Mouse (Mus musculus): ENCODE results near the gene Mecr. TPM values are rescaled to one million over a fixed set of nuclear protein-coding genes. Genes with fewer than 3 reads are reported as not detected.

Gene Mecr
- polyA plus RNA-seq, 1 experiment from 2014 or later, result 36.1 TPM

GRCm38 (mm10) chr4:131837872-131838524, 5.3 kb upstream of the Mecr start, which contains the start of gene Ptpru:
TSS of gene Ptpru (minus strand) at chr4:131838288.
- Histone ChIP-seq H3K36me3 (no peaks in the 10 kb centered on the region), H3K4me2 (peak within 1 kb of the TSS; percentile 89), H3K4me3 (peak within 1 kb of the TSS; percentile 53), H3K27ac (replicated peaks) (0 out of 2 replicates have a peak within 1 kb of the TSS, but pooled peaks have one; percentile 13), H3K4me1 (replicated peaks) (peaks cover 29% of the 10 kb centered on the region), H3K9me3 (no peaks in the 10 kb centered on the region), H3K27me3 (peaks cover 81% of the 10 kb centered on the region), H3K9ac (peak within 1 kb of the TSS; percentile 75)
- WGBS, result under 1% methylated on average over 72 of the region's 72 CpGs
- ATAC-seq (ENCODE audit: low read depth), result peak; percentile 82

DNA sequence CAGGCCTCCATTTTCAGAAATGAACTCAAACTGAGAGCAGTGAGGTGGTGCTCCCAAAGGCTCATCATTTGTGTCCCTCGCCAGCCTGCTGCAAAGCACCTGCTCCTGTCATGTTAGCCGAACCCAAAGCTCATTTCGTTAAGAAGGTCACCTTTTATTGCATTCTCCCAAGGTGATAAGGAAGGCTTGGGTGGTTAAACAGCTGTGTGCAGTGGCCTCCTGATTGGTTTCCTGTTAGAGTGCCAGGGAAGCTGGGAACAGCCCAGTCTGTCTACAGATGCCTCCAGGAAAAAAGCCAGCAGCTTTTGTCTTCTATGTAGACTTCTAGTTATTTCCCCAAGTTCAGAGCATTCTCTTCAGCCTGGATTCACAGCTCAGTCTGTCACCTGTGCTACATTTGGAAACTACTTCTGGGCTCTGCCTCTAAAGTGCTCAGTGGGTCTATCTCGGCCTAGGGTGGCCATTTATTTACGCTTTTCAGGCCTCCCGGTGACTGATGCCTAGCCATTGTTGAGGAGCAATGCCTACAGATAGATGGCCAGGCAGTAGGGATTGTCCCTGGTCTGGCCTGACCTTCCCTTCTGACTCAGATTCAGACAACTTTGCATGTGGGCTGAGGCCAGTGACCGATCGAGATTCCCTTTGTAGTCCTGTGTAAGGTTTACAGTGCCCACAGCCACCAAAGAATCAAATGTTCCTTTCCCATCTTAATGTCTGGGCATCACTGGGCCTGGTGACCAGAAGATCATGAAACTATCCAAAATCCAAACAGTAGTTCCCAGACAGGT, 2.9 kb downstream of the Mecr start:
- 82% methylated on average over 8 of the region's 8 CpGs for WGBS
- Histone ChIP-seq H3K9ac (no peak overlapping the region), H3K4me2 (no peak overlapping the region), H3K36me3 (0 out of 2 replicates have a peak, but pooled peaks cover 7% of the 10 kb centered on the region), H3K27me3 (peaks cover 11% of the 10 kb centered on the region), H3K4me1 (replicated peaks) (peaks cover 30% of the 10 kb centered on the region), H3K4me3 (no peak overlapping the region), H3K9me3 (no peaks in the 10 kb centered on the region), H3K27ac (replicated peaks) (no peak overlapping the region)
- no peak for ATAC-seq (ENCODE audit: low read depth)

DNA sequence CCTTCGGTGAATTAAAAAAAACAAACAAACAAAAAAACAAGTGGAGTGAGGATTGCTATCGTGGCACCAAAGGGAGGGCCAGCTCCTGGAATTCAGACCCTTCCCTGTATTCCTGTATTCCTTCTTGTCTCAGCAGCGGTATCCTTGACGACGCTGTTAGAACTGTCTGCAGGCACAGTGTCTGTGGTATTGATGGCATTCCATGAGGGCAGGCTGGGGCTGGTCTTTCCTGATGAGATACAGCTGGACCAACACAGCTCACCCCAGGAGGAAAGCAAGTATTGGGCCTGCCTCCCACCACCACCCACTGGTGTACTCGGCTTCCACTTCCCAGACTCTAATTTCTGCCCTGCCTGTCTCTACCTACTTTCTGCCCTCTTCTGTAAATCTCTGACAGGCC, 4.8 kb downstream of the Mecr start:
- no peak for ATAC-seq (ENCODE audit: low read depth)
- H3K4me3 ChIP-seq, result no peak overlapping the region
- no peak overlapping the region for H3K9ac ChIP-seq
- no peak overlapping the region for H3K27ac ChIP-seq (replicated peaks)
- H3K9me3 ChIP-seq, result no peaks in the 10 kb centered on the region
- H3K4me1 ChIP-seq (replicated peaks), result peaks cover 33% of the 10 kb centered on the region
- no peak overlapping the region for H3K4me2 ChIP-seq
- 0 out of 2 replicates have a peak, but pooled peaks cover 7% of the 10 kb centered on the region for H3K36me3 ChIP-seq
- 71% methylated on average over 6 of the region's 6 CpGs for WGBS
- no peaks in the 10 kb centered on the region for H3K27me3 ChIP-seq

DNA sequence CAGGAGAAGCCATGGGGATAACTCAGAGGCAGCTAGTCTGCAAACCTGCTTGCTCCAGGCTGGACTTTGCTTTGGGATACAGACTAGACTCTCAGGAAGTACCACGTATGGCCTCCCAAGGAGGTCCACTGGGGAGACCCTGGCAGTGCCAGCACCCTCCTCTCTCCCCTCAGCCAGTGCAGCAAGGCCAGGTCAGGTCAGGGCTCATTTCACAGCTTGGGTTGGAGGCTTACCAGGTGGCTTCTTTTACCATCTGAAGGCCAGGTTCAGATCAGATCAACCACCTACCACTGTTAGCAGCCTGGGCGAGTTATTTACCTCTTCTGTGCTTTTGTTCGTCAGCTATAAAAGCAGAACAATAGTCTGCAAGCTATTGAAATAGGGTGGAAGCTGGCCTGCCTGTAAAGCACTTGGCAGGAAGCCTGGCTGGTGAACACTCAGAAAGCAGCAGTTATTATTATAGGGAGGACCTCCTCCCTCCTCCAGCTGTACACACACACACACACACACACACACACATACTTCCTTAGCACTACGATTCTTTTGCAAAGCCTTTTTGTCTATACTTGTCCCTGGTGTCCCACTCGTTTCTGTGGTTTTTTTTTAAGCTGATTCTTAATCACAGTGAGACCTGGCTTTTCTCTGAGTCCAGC, 6.8 kb downstream of the Mecr start:
- Histone ChIP-seq H3K36me3 (0 out of 2 replicates have a peak, but pooled peaks cover 7% of the 10 kb centered on the region), H3K27me3 (no peaks in the 10 kb centered on the region), H3K4me3 (no peak overlapping the region), H3K4me2 (no peak overlapping the region), H3K4me1 (replicated peaks) (peaks cover 19% of the 10 kb centered on the region), H3K9me3 (no peaks in the 10 kb centered on the region), H3K27ac (replicated peaks) (peak overlapping the region; percentile 61), H3K9ac (peak overlapping the region; percentile 14; the same call in 1 of the 2 replicates)
- WGBS, result 21% methylated on average over 5 of the region's 5 CpGs
- no peak for ATAC-seq (ENCODE audit: low read depth)

GRCm38 (mm10) chr4:131854950-131855349, 11.7 kb downstream of the Mecr start:
- H3K27me3 ChIP-seq, result no peaks in the 10 kb centered on the region
- no peaks in the 10 kb centered on the region for H3K9me3 ChIP-seq
- H3K27ac ChIP-seq (replicated peaks), result no peak overlapping the region
- H3K4me3 ChIP-seq, result no peak overlapping the region
- no peak for ATAC-seq (ENCODE audit: low read depth)
- peaks cover 15% of the 10 kb centered on the region for H3K4me1 ChIP-seq (replicated peaks)
- H3K36me3 ChIP-seq, result peaks cover 18% of the 10 kb centered on the region
- 85% methylated on average over 5 of the region's 5 CpGs for WGBS
- no peak overlapping the region for H3K4me2 ChIP-seq
- no peak overlapping the region for H3K9ac ChIP-seq

DNA sequence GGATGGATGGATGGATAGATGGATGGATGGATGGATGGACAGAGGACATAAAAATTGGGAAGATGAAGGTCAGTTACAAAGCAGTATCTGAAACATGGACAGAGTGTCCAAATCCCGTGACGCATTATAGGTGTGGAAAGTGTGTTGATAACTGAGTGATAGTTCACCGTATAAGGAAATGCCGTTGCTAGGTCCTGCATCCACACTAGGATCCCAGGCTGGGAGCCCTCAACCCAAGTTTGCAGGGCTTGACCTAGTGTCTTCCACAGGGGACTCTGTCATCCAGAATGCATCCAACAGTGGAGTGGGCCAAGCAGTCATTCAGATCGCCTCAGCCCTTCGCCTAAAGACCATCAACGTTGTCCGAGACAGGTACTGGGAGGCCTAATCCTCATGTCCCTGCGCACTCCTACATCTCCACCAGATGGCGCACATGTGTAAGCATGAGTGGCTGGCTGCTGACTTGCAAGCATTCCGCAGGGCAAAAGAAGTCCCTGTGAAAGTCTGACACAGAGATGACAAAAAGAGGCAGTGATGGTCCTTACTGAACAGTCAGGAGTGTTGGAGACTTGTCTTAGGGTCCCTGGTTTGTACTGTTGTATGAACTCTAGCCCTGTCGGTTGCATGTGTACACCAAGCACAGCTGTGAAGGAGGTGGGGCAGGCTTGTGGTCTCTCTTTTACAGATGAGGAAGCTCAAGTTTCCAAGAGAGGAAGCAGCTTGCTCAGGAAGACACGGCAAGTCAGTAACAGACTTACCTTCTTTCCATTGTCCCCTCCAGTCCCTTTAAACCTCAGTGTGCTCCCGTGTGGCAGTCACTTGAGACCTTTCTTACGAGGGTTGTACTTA, 17.4 kb downstream of the Mecr start:
- no peak overlapping the region for H3K27ac ChIP-seq (replicated peaks)
- 0 out of 2 replicates have a peak overlapping the region, but pooled peaks have one; percentile 45 for H3K9ac ChIP-seq
- H3K4me3 ChIP-seq, result no peak overlapping the region
- peaks cover 50% of the 10 kb centered on the region for H3K36me3 ChIP-seq
- H3K27me3 ChIP-seq, result no peaks in the 10 kb centered on the region
- no peaks in the 10 kb centered on the region for H3K4me1 ChIP-seq (replicated peaks)
- no peak overlapping the region for H3K4me2 ChIP-seq
- H3K9me3 ChIP-seq, result no peaks in the 10 kb centered on the region
- ATAC-seq (ENCODE audit: low read depth), result peak; percentile 50; the same call in 1 of the 2 replicates
- WGBS, result 51% methylated on average over 15 of the region's 15 CpGs

GRCm38 (mm10) chr4:131861341-131861739, 18.1 kb downstream of the Mecr start:
- Histone ChIP-seq H3K36me3 (peaks cover 54% of the 10 kb centered on the region), H3K27ac (replicated peaks) (no peak overlapping the region), H3K9ac (no peak overlapping the region), H3K9me3 (no peaks in the 10 kb centered on the region), H3K4me3 (no peak overlapping the region), H3K27me3 (no peaks in the 10 kb centered on the region), H3K4me2 (no peak overlapping the region), H3K4me1 (replicated peaks) (no peaks in the 10 kb centered on the region)
- no peak for ATAC-seq (ENCODE audit: low read depth)
- WGBS, result 85% methylated on average over 4 of the region's 4 CpGs

DNA sequence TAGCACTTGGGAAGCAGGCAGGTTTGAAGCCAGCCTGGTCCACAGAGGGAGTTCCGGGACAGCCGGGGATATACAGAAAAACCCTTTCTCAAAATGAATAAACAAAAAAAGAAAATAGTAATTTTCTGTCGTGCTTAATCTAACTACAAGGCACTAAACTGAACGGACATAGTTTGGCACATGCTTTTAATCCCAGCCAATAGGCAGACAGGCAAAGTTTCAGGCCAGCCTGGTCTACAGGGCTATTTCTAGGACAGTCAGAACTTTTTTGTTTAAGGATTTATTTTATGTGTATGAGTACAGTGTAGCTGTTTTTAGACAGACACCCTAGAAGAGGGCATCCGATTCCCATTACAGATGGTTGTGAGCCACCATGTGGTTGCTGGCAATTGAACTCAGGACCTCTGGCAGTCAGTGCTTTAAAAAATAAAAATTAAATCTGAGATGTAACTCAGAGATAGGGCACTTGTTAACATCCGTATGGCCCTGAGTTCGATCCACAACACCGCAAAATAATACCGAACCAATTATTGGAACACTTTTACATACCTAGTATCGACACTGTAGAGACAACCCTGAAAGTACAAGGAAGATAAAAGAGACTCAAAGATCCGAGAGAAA, 29.5 kb downstream of the Mecr start:
- H3K4me3 ChIP-seq, result peak overlapping the region; percentile 96
- peaks cover 6% of the 10 kb centered on the region; the same call in 1 of the 2 replicates for H3K36me3 ChIP-seq
- H3K4me2 ChIP-seq, result peak overlapping the region; percentile 71
- WGBS, result 11% methylated on average over 11 of the region's 11 CpGs
- no peaks in the 10 kb centered on the region for H3K9me3 ChIP-seq
- H3K27me3 ChIP-seq, result no peaks in the 10 kb centered on the region
- H3K9ac ChIP-seq, result peak overlapping the region; percentile 83
- ATAC-seq (ENCODE audit: low read depth), result peak; percentile 17
- peaks cover 39% of the 10 kb centered on the region for H3K4me1 ChIP-seq (replicated peaks)
- peak overlapping the region; percentile 100 for H3K27ac ChIP-seq (replicated peaks)

- Histone ChIP-seq H3K4me1 (replicated peaks) (peaks cover 46% of the 10 kb centered on the region), H3K27ac (replicated peaks) (peak within 1 kb of the TSS; percentile 100), H3K4me2 (peak within 1 kb of the TSS; percentile 99), H3K4me3 (peak within 1 kb of the TSS; percentile 96), H3K27me3 (no peaks in the 10 kb centered on the region), H3K9ac (peak within 1 kb of the TSS; percentile 100), H3K9me3 (no peaks in the 10 kb centered on the region), H3K36me3 (no peaks in the 10 kb centered on the region)
- ATAC-seq (ENCODE audit: low read depth), result peak; percentile 97
- under 1% methylated on average over 94 of the region's 116 CpGs for WGBS
These were observed 30.3 kb downstream of the Mecr start, which contains the start of gene Srsf4 for GRCm38 (mm10) chr4:131873293-131874168. TSS of gene Srsf4 (plus strand) at chr4:131873617.

GRCm38 (mm10) chr4:131874169-131874536, 30.9 kb downstream of the Mecr start:
- no peaks in the 10 kb centered on the region for H3K36me3 ChIP-seq
- H3K27me3 ChIP-seq, result no peaks in the 10 kb centered on the region
- peak overlapping the region; percentile 100 for H3K27ac ChIP-seq (replicated peaks)
- peak overlapping the region; percentile 100 for H3K9ac ChIP-seq
- H3K4me3 ChIP-seq, result peak overlapping the region; percentile 96
- H3K9me3 ChIP-seq, result no peaks in the 10 kb centered on the region
- peaks cover 48% of the 10 kb centered on the region for H3K4me1 ChIP-seq (replicated peaks)
- ATAC-seq (ENCODE audit: low read depth), result no peak
- peak overlapping the region; percentile 99 for H3K4me2 ChIP-seq
- under 1% methylated on average over 20 of the region's 20 CpGs for WGBS
